Mouse (Mus musculus): ENCODE measurements around the gene Tiam2. TPM values are rescaled to one million over a fixed set of nuclear protein-coding genes. Genes with fewer than 3 reads are reported as not detected.

The Tiam2 gene
- polyA plus RNA-seq, 1 experiment from 2014 or later = 0.51 TPM

DNA sequence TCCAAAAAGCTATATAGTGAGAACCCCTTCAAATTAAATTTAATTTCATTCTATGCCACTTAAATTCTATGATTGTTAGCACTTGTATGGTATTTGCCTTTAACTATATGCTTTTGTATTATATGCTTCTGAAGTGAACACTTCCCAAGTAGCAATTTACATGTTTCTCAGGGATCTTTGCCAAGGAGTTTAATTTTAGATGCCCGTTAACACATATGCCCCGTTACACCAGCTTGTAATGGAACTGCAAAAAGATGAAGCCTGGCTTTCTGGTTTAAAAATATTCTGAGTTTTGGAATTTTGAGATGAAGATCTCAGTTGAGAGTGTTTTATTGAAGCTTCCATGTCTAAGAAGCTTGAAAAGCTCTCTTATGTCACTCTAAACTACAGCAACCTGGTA lies 67.6 kb downstream of the Tiam2 start:
- no peak for DNase-seq (ENCODE audit: low spot score)

DNA sequence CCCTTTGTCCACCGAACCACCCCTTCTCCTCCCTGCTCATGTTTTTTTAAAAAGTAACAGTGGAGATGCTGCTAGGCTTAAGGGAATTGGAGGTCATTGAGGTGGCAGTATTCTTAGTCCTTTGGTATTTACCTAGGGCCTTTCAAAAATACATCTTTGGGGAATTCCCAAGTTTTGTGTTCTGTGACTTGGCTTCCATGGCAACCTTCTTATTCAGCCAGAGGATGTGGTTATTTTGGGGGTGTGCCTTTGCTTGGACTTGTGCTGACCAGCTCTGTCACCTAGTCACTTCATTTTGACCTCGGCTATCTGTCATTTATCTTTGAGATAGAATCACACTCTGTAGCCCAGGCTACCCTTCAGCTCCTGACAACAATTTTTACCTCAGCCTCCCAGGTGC lies 68.6 kb downstream of the Tiam2 start:
- DNase-seq (ENCODE audit: low spot score) = no peak

DNA sequence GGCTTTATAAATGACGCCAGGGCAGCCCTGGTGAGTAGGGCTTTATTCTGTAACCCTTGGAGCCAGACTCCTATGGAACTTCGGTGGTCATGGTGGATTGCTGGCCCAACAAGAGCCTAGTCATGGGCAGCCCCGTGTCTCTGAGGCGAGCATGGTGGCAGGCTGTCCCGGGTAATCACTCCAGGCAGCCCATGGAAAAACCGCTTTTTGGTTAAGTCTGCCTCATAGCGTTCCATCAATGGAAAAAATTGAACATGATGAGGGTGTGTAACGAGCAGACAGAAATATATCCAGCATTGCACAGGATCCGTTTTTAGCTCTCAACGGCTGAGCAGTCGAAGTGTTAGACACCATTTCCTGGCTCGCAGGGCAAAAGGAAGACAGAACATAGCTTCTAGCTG lies 70.5 kb downstream of the Tiam2 start:
- no peak for DNase-seq (ENCODE audit: low spot score)

DNA sequence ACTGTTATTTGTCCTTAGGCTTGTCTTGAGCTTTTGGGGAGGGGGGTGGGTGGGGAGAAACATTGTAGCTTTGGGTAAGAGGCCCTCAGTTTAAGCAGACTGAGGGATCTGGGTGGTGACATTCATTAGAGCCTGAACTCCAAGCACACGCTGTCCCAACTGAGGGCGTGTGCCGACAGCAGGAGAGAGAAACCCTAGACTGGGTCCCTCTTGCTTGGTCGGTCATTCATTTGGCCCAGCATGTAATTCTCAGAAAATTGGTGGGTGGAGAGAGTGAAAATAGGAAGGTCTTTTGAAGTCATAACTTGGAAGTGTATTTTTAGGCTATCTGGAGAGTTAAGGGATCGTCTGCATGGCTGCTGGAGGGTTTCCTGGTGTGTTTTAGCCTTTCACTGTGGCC lies 71.5 kb downstream of the Tiam2 start:
- no peak for DNase-seq (ENCODE audit: low spot score)

DNA sequence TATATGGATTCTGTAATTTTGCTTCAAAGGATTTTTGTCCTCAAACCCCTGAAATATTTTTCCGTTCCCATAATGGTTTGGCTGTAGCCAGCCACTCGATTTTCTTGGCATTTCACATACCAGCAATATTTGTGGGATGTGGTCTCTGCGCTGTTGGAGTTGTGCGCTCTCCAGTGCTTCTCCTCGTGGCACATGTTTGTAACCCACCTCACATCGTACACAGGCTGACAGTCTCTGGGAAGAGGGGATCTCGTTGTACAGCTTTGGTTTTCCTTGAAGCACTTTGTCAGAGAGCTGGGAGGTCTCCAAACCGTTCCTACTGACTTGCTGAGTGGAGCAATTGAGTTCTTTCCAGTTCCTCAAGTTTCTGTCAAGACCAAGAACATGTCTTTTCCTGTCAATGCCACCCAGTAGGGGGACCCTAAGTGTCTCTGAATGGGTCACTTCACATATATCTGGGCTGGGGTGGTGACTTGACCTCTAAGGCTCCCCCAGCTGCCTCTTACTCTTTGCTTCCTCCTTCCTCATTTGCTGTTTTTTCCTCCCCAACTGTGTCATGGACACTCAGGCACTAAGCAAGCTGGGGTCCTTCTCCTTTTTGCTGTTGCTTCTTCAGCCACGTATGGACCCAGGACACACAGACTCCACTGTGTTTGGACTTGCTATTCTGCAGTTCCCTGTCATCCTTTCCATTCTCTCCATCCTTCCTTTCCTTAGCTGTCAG lies 79.1 kb downstream of the Tiam2 start:
- DNase-seq (ENCODE audit: low spot score) = no peak

DNA sequence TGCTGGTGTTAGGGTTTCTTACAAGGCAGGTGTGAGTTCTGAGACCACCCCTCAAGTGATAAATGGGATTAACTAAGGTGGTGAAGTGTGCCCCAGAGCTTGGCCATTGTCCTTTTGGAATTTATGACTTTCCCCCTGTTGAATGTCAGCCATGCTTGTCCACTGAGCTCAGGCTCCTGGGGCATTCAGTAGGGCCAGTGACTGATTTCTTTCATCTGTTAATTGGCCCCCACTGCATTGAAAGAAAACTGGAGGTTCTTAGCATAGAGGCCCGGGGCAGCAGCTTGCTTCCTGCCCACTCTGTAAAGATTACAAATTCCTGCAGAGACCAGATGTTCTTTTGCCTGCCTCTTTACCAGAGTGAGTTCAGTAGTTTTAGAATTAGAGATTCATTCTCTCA lies 80.7 kb downstream of the Tiam2 start:
- DNase-seq (ENCODE audit: low spot score) = no peak

DNA sequence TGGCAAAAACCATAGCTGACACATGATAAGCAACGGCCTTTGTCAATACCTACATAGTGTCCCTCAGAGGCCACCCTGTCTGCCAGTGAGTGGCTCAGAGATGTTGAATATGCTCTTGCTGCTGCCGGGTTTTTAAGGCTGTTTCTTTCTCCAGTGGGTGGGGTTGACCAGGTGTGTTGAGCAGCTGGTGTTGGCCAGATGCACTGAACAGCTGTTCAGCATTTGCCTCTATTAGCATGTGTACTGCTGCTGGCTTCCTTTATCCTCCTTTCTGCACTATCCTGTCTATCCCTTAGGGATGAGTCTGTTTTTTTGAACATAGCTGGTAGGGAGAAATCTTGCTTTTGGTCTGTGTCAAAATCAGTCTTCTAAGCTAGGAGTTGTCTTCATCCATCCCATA lies 83.9 kb downstream of the Tiam2 start:
- DNase-seq (ENCODE audit: low spot score) = no peak

DNA sequence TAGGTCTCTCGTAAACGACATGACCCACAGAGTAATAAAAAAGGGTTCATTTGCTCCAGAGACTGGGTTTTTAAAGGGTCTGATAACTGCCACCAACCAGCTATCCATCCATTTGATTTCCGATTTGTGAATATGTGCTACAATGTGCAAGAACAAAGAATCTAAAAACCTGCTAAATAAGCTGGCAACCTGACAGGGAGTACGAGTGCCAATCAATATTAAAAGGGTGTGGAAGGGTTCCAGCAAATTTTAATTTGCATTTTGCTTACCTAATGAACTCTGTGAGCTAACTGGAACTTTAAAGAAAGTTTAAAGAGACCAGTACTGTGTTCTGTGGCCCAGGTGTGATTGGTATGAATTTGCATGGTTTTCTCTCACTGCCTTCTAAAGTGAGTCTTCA lies 86.4 kb downstream of the Tiam2 start:
- DNase-seq (ENCODE audit: low spot score) = no peak

DNA sequence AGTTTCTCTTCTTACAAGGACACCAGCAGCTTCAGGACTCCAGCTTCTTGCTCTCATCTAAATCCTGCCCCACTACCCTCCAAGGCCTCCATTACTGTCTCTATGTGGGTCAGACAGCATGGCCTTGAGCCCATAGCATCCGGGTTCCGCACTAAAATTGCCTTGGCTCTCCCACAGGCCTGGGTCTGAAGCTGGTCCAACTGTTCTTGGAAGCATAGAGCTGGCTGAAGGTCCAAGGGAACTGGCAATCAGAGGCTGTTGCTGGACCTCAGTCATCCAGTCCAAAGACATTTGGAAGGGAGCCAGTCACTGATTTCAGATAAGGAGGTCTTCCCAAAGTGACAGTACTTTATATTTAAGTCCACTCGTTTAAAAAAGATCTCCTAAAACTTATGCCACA lies 89.2 kb downstream of the Tiam2 start:
- no peak for DNase-seq (ENCODE audit: low spot score)

DNA sequence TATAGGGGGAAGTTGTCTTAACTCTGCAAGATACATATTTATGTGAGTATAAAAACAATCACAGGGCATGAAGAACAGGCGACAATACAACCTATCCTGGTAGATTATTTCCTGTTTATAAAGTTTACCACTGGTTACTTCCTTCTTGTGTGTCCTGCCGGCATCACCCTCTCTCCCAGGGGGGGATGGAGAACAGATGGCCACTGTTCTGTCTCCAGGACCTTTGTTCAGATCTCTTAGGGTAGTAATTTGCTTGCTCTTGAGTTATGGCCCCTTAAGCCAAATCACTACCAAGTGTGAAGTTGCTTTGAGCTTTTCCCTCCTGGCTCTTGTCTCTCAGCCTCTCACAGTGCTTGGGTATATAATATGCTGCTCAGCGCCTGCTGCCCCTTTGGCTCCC lies 90.0 kb downstream of the Tiam2 start:
- DNase-seq (ENCODE audit: low spot score) = no peak

DNA sequence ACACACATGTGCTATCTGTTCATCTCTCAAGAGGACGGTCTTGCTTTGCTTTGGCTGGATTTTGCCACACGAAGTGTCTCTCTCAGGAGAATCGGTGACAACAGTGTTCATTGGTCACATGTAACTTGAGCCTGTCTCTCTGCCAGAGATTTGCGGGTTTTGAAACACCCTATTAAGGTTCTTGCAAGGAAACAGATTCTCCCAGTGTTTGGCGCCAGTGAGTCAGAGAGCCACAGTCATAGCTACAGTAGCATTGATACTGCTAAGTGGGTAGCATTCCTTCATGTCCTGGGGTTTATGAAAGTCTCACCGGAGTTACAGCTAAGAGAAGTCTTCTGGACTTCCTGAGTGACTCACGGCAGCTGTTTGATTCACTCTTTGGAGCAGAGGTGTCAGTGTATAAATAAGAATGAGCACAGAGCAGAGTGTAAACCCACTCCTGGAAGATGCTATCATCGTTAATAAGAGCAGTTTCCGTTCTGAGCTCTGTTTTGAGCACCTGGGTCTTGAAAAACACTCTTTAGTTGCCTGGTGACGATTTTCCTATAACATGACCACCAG lies 93.1 kb downstream of the Tiam2 start:
- no peak for DNase-seq (ENCODE audit: low spot score)

DNA sequence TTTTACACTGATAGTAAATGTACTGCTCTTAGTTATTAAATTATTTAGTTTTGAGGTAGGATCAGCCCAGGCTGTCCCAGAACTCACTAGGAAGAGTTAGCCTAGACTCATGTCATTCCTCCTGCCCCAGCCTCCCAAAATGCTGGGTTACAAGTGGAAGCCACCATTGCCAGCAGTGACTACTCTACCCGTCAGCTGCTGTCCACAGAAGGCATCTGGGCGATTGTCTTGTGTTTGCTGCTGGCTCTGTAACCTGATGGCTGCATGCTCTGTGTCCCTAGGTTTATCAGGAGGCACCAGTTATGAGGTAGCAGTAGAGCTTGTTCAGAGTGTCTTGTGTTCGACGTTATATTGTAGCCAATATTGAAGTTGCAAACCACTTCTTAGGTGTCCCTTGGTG lies 93.8 kb downstream of the Tiam2 start:
- no peak for DNase-seq (ENCODE audit: low spot score)

DNA sequence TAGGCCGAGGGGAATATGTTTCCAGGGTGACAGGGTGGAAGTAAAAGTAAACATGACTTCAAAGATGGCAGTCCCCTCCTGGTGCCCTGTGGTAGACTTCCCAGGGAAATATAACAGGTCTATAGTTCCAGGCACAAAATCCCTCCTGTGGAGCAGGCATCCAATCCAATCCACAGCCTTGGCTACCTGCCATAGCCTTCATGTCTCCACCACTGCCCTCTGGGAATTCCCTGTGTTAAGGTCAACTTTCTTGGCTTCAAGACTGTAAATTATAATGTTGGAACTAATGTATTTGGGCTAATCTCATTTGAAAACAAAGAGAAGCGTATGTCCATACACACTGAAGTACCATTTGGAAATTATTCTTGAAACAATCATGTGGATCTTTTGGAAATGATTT lies 97.0 kb downstream of the Tiam2 start:
- no peak for DNase-seq (ENCODE audit: low spot score)

DNA sequence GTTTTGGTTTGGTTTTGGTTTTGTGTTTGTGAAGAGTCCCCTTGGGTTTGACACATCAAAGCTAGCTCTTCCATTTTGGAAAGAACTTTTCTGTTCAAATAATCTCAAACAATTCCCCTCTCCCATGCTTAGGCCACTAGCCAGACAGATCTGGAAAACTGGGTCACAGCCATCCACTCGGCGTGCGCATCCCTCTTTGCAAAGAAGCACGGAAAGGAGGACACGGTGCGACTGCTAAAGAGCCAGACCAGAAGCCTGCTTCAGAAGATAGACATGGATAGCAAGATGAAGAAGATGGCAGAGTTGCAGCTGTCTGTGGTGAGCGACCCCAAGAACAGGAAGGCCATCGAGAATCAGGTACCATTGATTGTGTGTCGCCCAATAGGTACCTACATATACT lies 102.3 kb downstream of the Tiam2 start:
- DNase-seq (ENCODE audit: low spot score) = no peak

DNA sequence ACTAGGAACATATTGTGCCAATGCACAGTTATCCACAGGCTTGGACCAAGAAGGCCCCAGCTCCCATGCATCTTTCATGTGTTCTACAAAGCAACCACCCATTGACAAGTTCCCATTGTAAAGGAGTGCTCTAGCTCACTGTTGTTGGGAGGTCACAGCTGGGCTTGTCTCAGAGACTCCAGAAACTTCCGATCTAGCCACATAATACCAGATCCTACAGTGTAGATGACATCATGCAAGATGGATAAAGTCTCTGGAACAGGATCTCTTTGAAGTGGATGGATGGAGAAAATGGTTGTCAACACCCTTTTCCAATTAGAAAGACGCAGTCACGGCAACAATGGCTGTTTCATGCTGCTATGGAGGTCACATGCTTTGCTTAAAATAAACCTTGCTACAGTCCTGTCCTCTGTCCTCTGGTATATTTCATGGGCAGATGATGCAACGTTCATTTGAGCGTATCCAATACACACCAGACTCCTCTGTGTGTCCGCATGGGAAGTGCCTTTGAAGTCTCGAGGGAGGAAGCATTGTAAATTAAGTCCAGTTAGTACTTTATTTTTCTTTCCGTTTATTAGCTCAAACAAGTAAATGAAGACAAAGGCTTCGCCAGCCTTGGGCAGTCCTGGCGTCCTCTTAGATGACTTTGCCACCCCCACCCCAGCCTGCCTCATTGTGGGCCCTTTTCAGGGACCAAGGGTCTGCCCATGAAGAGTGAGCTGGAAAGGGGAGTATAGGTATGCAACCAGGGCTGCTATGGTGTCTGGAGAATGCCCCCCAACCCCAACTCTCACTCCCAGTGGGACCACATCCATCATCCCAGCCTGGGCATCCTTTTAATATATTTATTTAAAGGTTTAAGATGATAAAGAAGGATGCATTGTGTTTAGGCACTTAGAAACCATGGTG lies 106.5 kb downstream of the Tiam2 start:
- DNase-seq (ENCODE audit: low spot score) = no peak

DNA sequence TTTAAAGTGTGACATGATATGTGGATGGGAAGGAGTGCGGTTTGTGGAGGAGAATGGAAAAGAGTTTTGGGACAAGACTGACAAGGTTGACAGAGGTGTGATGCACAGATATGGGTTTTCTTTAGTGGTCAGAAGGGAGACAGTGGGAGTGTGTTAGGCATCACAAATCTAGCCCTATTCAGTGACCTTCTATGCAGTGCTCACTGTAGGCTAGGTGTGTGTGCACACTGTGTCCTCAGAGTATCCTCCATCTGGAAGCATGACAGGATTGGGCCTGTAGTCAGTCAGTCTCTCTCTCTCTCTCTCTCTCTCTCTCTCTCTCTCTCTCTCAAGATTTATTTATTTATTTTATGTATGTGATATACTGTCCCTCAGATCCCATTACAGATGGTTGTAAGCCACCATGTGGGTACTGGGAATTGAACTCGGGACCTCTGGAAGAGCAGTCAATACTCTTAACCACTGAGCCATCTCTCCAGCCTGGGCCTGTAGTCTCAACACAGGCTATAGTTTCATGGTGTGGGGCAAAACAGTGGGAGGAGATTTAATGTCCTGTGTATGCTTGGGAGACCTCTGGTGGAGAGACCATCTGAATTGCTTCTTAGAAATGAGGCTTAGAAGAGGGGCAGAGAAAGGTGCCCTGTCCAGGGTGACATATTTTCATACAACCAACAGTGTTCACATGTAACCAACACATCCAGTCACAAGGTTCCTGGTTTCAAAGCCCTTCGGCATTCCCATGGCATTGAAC lies 107.3 kb downstream of the Tiam2 start:
- no peak for DNase-seq (ENCODE audit: low spot score)

DNA sequence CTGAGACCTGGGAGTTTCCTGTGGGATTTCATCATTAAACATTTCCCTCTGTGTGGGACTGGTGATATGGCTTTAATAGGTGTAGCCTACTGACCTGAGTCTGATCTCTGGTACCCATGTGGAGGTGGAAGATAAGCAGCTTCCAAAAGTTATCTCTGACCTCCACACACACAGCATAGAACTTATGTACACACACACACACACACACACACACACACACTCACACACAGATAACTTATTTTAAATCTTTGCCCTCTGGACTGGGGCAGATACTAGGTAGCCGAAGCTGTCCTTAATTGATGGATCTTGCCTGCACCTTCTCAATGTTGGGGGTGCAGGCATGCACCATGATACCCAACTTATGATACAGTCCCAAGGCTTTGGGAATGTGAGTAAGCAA lies 108.9 kb downstream of the Tiam2 start:
- DNase-seq (ENCODE audit: low spot score) = no peak

DNA sequence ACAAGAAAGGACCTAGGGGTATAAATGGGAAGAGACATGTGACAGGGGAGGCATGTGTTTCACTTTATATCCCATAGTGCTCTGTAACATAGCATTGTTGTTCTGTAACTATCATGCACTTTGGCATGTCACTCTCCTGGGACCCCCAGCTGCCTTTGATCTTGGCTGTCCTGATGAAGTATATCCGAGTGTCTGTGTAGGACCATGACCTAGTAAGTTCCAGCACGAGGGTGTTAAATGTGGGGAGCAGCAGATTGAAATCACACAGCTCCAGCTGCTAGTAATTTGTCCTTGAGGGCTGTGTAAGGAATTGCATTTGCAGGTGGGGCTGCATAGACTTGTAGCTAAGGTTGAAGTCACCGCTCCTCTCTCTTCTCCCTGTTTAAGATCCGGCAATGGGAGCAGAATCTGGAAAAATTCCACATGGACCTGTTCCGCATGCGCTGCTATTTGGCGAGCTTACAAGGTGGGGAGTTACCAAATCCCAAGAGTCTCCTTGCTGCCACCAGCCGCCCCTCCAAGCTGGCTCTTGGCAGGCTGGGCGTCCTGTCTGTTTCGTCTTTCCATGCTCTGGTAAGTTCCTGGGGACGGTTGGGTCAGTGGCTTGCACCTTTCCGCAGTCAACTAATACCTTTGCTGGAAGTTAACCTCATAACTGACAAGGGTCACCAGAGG lies 110.6 kb downstream of the Tiam2 start:
- DNase-seq (ENCODE audit: low spot score) = no peak

DNA sequence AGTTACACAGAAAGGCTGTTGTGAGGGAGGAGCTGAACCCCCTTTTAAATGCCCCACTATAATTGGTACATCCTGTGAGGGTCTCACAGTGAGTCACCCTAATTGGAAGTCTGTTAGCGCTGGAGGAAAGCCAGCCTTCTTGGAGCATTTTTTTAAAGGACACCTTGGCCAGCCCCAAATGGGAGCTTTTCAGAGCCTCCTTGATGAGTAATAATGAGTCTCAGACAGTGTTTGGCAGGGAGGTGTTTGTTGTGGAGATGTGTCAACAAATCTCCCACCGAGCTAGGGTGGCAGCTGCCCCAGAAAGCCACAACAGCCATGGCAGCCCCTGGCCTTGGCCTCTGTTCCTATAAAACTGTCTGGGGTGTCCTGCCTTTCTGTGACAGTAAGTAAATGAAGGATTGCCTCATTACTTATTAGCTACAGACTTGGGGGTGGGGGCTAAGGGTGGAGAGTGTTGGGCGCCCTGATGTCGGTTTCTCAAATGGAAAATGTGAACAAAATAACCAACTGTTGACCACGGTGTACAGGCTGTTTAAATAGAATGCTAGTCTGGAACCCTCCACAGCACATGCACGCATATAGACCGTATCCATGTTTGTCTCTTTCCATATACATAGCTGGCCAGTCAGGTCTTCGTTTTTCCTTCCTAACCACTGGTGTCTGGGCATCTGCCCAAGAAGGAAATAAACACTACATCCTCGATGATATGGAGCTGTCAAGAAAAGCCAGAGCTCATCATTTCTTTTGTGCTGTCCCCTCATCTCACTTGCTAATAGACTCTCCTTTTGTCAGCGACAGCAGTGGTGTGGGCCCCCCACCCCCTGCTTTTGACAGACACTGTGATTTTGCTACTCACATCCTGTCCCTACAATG lies 116.4 kb downstream of the Tiam2 start:
- DNase-seq (ENCODE audit: low spot score) = no peak

Data from thymus, postnatal 0 days (tissue).